Mouse (Mus musculus) midbrain, embryonic 13.5 days (tissue): Measurements from ENCODE around the gene Polg2. TPM values are rescaled to one million over a fixed set of nuclear protein-coding genes. Genes with fewer than 3 reads are reported as not detected.
A peak's percentile ranks its signal among the peaks of the same experiment; 100 is the strongest.
"Not testable (repeated sequence)": the region's sequence is repeated elsewhere in the genome, so short reads cannot be mapped to it uniquely, and the experiment has no call there.

Experiments used
- ATAC-seq: fragments of 200-750 bp; cut with Nextera tagmentation; 2 replicates; pipeline ENCODE4 v1.8.0; 2017; ENCODE audit warnings: mild to moderate bottlenecking, moderate TSS enrichment, moderate library complexity
- H3K27ac ChIP-seq: fragments of 300-500 bp; sonication (generic); 2 replicates; pipeline ENCODE4 v1.5.1; 2015; ENCODE audit warnings: inconsistent platforms, mild to moderate bottlenecking, moderate library complexity
- H3K27me3 ChIP-seq: fragments of 300-500 bp; sonication (generic); 2 replicates; pipeline ENCODE4 v1.6.1; 2015; ENCODE audit warnings: mild to moderate bottlenecking, inconsistent platforms
- H3K36me3 ChIP-seq: fragments of 300-500 bp; sonication (generic); 2 replicates; pipeline ENCODE4 v1.6.1; 2015; ENCODE audit warnings: mild to moderate bottlenecking, inconsistent platforms
- H3K4me1 ChIP-seq: fragments of 300-500 bp; sonication (generic); replicated peaks from 2 replicates; pipeline ENCODE4 v1.6.1; 2015; ENCODE audit warnings: inconsistent platforms
- H3K4me2 ChIP-seq: fragments of 300-500 bp; sonication (generic); replicated peaks from 2 replicates; pipeline ENCODE4 v1.6.1; 2015; ENCODE audit warnings: moderate library complexity, mild to moderate bottlenecking, inconsistent platforms
- H3K4me3 ChIP-seq: fragments of 300-500 bp; sonication (generic); replicated peaks from 2 replicates; pipeline ENCODE4 v1.5.1; 2015; ENCODE audit warnings: mild to moderate bottlenecking, inconsistent platforms
- H3K9ac ChIP-seq: fragments of 300-500 bp; sonication (generic); replicated peaks from 2 replicates; pipeline ENCODE4 v1.6.1; 2015; ENCODE audit warnings: mild to moderate bottlenecking, inconsistent platforms
- H3K9me3 ChIP-seq: fragments of 300-500 bp; sonication (generic); 2 replicates; pipeline ENCODE4 v1.6.1; 2016; ENCODE audit warnings: mild to moderate bottlenecking, inconsistent platforms
- WGBS: fragments of 180-500 bp; shearing (Covaris S2); methylation state at CpG from one replicate; pipeline ENCODE4 v1.1.7; 2015; 5-methylcytosine and 5-hydroxymethylcytosine counted together
- microRNA-seq: library from miRNA; unstranded; fragments of <30 nt; microRNA quantifications from one replicate; pipeline ENCODE4, GENCODE M21; 2016
- polyA plus RNA-seq: library from polyadenylated mRNA; unstranded; fragments of >200 nt; fragmentation: Nextera tagmentation; extraction: Ambion mirVana; gene quantifications from 2 replicates; pipeline ENCODE4 v1.2.1, GENCODE M21; 2015

The Polg2 gene
- polyA plus RNA-seq, 1 experiment from 2014 or later = 10.0 TPM

DNA sequence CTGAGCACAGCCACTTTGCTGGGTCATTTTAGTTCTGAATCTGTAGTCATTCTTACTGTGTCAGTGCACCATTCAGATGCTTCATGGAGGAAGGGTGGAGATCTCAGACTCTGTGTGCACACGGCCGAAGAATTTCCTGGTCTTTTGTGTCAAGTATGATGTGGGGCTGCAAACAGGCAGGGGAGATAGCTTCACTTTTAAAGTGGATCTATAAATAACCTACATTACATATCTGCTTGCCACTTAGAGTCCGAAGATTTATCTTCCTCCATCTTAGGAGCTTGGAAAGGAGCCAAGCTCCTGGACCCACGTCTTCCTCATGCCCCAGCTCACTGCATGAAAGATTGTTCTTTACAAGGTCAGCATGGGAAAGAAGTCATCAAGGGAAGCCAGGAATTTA lies 48.6 kb downstream of the Polg2 start:
- WGBS = 90% methylated on average over 4 of the region's 4 CpGs
- ATAC-seq = no peak

DNA sequence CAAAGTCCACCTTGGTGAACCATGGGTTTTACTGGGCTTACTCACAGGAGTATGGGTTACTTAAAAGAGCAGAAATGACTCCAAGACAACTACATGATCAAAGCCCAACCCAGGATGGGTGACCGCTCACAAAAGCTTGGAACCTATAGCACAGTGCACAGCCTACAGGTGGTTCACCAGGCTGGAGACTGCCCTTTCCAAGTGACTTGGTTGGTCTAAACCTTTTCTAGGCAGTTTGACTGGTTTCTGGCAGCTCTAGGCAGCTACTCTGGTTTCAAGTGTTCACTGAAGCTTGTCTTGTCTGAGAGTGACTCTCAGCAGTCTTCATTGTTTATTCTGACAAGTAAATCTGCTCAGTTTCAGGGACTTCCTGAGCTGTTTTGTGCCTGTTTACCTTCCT lies 49.7 kb downstream of the Polg2 start:
- H3K9me3 ChIP-seq = no peaks in the 10 kb centered on the region
- peaks cover 6% of the 10 kb centered on the region for H3K4me1 ChIP-seq
- no peak overlapping the region for H3K27ac ChIP-seq
- no peaks in the 10 kb centered on the region for H3K36me3 ChIP-seq
- H3K4me2 ChIP-seq = no peak overlapping the region
- WGBS = 96% methylated on average over 1 of the region's 1 CpGs
- ATAC-seq = no peak
- no peak overlapping the region for H3K4me3 ChIP-seq
- no peaks in the 10 kb centered on the region for H3K27me3 ChIP-seq
- no peak overlapping the region for H3K9ac ChIP-seq

More for the DNA sequence above, 48.6 kb downstream of the Polg2 start:
- Histone ChIP-seq H3K9me3 (no peaks in the 10 kb centered on the region), H3K9ac (no peak overlapping the region), H3K36me3 (no peaks in the 10 kb centered on the region), H3K4me2 (no peak overlapping the region), H3K4me1 (peaks cover 6% of the 10 kb centered on the region), H3K4me3 (no peak overlapping the region), H3K27ac (no peak overlapping the region), H3K27me3 (no peaks in the 10 kb centered on the region)

- no peak overlapping the region for H3K4me2 ChIP-seq
- WGBS = 83% methylated on average over 10 of the region's 10 CpGs
- no peaks in the 10 kb centered on the region for H3K9me3 ChIP-seq
- H3K27me3 ChIP-seq = no peaks in the 10 kb centered on the region
- no peaks in the 10 kb centered on the region for H3K36me3 ChIP-seq
- no peak overlapping the region for H3K27ac ChIP-seq
- H3K4me3 ChIP-seq = no peak overlapping the region
- peaks cover 6% of the 10 kb centered on the region for H3K4me1 ChIP-seq
- ATAC-seq = no peak
- no peak overlapping the region for H3K9ac ChIP-seq
These were observed 50.7 kb downstream of the Polg2 start for GRCm38 (mm10) chr11:106728402-106729366.

DNA sequence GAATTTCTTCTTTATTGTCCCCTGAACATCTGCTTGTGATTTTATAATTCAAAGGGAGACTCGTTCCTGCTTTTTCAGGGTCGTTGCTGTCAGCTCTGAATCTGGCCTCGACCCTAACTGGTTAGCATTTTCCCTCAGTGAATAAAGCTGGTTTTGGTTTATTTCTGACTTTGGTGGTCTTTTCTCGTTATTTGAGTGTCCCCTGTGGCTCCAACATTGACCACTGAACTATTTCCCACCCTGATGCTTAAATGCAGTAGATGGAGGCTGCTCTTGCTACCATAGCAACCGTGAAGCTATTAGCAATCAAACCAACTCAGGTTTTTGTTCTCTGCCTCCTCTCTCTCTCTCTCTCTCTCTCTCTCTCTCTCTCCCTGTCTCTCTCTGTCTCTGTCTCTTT lies 51.4 kb downstream of the Polg2 start:
- ATAC-seq = no peak
- Histone ChIP-seq H3K9me3 (no peaks in the 10 kb centered on the region), H3K36me3 (no peaks in the 10 kb centered on the region), H3K4me1 (peaks cover 6% of the 10 kb centered on the region), H3K27me3 (no peaks in the 10 kb centered on the region), H3K4me2 (no peak overlapping the region), H3K27ac (no peak overlapping the region; the same call in 1 of the 2 replicates), H3K9ac (no peak overlapping the region), H3K4me3 (no peak overlapping the region)
- WGBS = 39% methylated on average over 5 of the region's 5 CpGs

- not testable (repeated sequence) for H3K9ac ChIP-seq, ATAC-seq, H3K4me1 ChIP-seq, H3K4me2 ChIP-seq, H3K9me3 ChIP-seq, H3K36me3 ChIP-seq, H3K27ac ChIP-seq, H3K27me3 ChIP-seq, H3K4me3 ChIP-seq
- 95% methylated on average over 9 of the region's 9 CpGs for WGBS
These were observed 54.5 kb downstream of the Polg2 start for GRCm38 (mm10) chr11:106724916-106725235.

- Histone ChIP-seq H3K27ac (no peak overlapping the region), H3K9ac (no peak overlapping the region), H3K27me3 (no peaks in the 10 kb centered on the region), H3K9me3 (no peaks in the 10 kb centered on the region), H3K4me3 (no peak overlapping the region), H3K4me1 (peaks cover 6% of the 10 kb centered on the region), H3K36me3 (no peaks in the 10 kb centered on the region), H3K4me2 (no peak overlapping the region)
- ATAC-seq = no peak
- WGBS = 90% methylated on average over 10 of the region's 10 CpGs
These were observed 55.0 kb downstream of the Polg2 start for GRCm38 (mm10) chr11:106724176-106724915.

DNA sequence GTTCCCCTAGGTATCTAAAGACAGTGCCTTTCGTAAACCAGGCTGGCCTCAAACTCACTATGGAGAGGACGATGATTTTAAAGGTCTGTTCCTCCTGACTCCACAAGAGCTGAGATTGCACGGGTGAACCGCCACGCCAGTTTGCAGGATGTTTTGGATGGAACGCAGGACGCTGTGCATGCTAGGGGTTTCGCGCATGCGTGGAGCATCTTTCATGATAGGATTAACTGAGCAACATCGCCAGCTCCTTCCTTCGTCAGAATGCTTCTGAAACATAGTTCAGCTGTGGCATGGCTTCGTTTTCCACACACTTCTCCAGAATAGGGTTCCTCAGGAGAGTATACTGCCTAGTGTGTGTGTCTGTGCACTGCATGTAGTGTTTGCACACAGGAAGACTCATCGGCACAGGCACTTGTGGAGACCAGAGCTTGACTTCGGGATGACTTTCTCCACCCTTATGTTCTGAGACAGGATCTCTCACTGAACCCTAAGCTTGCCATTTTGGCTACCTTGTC lies 55.7 kb downstream of the Polg2 start:
- H3K4me2 ChIP-seq = peak overlapping the region; percentile 17; the same call in 1 of the 2 replicates
- H3K9ac ChIP-seq = no peak overlapping the region
- H3K4me1 ChIP-seq = peaks cover 6% of the 10 kb centered on the region
- no peak for ATAC-seq
- H3K4me3 ChIP-seq = no peak overlapping the region
- WGBS = 73% methylated on average over 15 of the region's 15 CpGs
- no peaks in the 10 kb centered on the region for H3K36me3 ChIP-seq
- H3K9me3 ChIP-seq = no peaks in the 10 kb centered on the region
- H3K27ac ChIP-seq = no peak overlapping the region
- H3K27me3 ChIP-seq = no peaks in the 10 kb centered on the region

DNA sequence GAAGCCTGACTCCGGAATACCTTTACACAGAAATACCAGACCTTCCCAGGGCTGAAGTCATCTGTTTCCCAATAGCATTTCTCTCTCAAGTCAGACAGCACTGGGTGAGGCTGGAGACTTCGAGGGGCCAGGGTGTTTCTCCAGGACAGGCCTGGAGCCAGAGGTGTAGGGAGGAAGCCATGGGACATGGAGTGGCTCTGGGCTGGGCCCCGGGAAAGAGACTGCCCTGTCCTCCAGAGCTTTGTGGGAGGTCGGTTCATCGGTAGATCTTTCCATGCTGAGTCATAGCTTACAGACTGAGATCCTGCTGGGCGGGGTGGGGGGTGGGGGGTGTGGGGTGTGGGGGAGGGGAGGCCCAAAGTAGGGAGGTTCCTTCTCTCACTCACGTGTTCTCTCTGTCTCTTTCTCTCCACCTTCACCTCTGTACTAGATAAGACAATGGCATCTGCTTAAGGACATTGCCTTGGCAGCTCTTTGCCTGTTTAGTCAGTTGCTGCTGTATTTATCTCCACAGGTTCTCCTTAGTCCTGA lies 56.4 kb downstream of the Polg2 start:
- Histone ChIP-seq H3K4me2 (no peak overlapping the region), H3K9ac (no peak overlapping the region), H3K27me3 (no peaks in the 10 kb centered on the region), H3K27ac (no peak overlapping the region), H3K36me3 (no peaks in the 10 kb centered on the region), H3K4me3 (no peak overlapping the region), H3K4me1 (peaks cover 5% of the 10 kb centered on the region), H3K9me3 (no peaks in the 10 kb centered on the region)
- WGBS = 37% methylated on average over 7 of the region's 7 CpGs
- no peak for ATAC-seq

DNA sequence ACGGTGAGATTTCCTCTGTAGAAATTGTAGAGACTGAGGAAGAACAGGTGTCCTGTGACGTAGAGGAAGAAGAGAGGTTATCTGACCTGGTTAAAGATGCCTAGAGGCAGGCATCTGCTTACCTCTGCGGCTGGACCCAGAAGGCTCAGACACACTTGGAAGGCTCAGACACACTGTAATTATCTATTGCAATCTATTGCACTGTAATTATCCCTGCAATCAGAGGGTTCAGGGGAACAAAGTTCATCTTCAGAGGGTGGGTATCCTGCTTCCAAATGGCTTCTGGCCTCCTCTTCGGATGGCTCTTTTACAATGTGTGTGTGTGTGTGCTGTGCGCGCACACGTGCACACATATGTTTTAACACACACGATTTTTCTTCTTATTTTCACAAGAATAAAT lies 59.0 kb downstream of the Polg2 start:
- H3K4me1 ChIP-seq = no peaks in the 10 kb centered on the region
- H3K9me3 ChIP-seq = no peaks in the 10 kb centered on the region
- no peaks in the 10 kb centered on the region for H3K36me3 ChIP-seq
- H3K9ac ChIP-seq = no peak overlapping the region
- no peaks in the 10 kb centered on the region for H3K27me3 ChIP-seq
- 90% methylated on average over 8 of the region's 8 CpGs for WGBS
- no peak overlapping the region for H3K27ac ChIP-seq
- no peak overlapping the region for H3K4me2 ChIP-seq
- no peak overlapping the region for H3K4me3 ChIP-seq
- ATAC-seq = no peak

Small RNA genes within 50 kb of the gene (microRNA-seq; reads per million reads assigned to microRNA genes)
- not detected for gene Gm25994
- 15.1 reads per million, percentile 32 among the genes with 10 or more reads in this experiment for gene Mir3064

Other genes starting within 250 kb of the Polg2 start
- 17.7 and 18.3 TPM in 2 replicates for gene Tex2, start 166.1 kb downstream of the Polg2 start, polyA plus RNA-seq
- 14.1 and 15.8 TPM in 2 replicates for gene Pecam1, start 28.9 kb downstream of the Polg2 start, polyA plus RNA-seq
- 0.97 and 1.2 TPM in 2 replicates for gene Milr1, start 28.3 kb downstream of the Polg2 start, polyA plus RNA-seq
- gene Ddx5, start 9.6 kb upstream of the Polg2 start, polyA plus RNA-seq = 487 and 502 TPM in 2 replicates
- gene Cep95, start 9.7 kb upstream of the Polg2 start, polyA plus RNA-seq = 20.2 and 20.4 TPM in 2 replicates
- gene Smurf2, start 141.2 kb upstream of the Polg2 start, polyA plus RNA-seq = 16.5 and 17.4 TPM in 2 replicates
- gene Kpna2, start 220.0 kb upstream of the Polg2 start, polyA plus RNA-seq = 288 and 305 TPM in 2 replicates
- 4.6 and 5.6 TPM in 2 replicates for gene 1810010H24Rik, start 246.1 kb upstream of the Polg2 start, polyA plus RNA-seq